Mouse (Mus musculus) fibroblast of lung, adult 2 months (primary cell): ENCODE data around the gene Serinc2.

Experiments used
- DNase-seq: peaks from one replicate; pipeline ENCODE4 v3.0.0-alpha.2; 2011; ENCODE audit warnings: low read depth

Gene Serinc2

GRCm38 (mm10) chr4:130279105-130279504 lies at the start of gene Serinc2:
Gene Serinc2 (minus strand): TSS chr4:130279205.
- DNase-seq, result no peak

DNA sequence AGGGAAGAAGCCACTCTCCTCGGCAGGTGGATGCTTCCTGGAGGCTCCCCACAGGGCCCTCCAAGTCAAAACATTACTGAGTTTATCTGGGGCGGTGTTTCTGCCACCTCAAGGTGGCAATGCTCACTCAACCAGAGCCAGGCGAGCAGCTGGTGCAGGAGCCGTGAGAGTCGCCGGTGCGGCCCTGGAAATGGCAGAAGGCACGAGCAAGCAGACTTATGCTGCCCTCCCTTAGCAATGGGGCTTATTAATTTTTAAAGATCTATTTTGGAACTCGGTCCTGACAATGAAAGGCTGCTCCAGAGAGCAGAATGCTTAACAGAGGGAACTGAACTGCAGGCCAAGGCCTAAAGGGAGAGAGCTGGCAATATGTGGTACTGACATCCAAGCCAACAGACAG lies 48.4 kb upstream of the Serinc2 start:
- DNase-seq, result no peak

GRCm38 (mm10) chr4:130325446-130325845 lies 46.4 kb upstream of the Serinc2 start:
- DNase-seq, result no peak

GRCm38 (mm10) chr4:130323607-130324006 lies 44.6 kb upstream of the Serinc2 start:
- DNase-seq, result no peak

DNA sequence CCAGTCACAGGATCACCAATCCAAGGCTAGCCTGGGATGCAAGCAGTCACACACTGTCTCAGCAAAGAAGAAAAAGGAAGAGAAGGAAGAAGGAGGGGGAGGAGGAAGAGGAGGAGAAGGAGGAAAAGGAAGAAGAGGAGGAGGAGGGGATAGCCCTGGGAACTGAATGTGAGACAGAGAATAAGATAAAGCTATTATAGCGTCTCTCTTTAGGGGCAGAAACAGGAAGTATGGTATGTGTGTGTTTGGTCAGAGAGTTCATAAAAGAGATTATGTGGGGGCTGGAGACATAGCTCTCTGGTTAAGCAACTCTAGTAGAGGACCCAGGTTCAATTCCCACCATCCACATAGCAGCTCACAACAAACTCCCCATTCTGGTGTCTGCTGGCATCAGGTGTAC lies 44.2 kb upstream of the Serinc2 start:
- no peak for DNase-seq

DNA sequence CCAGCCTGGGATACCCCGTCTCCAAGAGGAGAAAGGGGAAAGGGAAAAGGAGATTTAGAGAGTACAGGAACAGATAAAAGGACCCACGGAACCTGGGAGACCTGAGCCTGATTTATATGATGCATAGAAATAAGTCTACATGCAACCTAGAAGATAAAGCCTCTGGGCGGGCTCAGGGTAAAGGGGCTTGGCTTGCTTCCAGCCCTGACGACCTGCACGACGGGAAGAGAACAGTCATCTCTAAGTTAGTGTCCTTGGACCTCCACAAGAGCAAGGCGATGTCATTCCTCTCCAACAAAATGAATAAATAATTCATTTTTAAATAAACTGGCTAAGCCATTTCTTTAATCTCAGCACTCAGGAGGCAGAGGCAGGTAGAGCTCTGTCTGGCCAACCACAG lies 43.6 kb upstream of the Serinc2 start:
- no peak for DNase-seq

DNA sequence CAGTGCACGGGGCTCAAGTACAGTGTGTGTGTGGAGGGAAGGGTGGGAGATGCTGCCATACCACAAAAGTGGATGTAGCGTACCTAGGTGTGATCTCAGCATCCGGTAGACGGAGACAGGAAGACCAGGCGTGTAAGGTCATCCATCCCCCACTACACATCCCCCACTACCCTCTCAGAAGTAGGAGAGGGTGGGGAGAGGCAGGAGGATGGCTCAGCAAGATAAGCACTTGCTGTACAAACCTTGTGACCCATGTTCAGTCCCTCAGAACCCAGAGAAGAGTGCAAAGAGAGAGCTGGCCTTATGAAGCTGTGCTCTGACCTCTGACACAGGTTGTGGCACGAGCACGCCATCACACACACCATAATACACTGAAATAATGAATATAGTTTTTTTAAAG lies 42.6 kb upstream of the Serinc2 start:
- no peak for DNase-seq

GRCm38 (mm10) chr4:130319564-130319963 lies 40.6 kb upstream of the Serinc2 start:
- DNase-seq, result no peak

DNA sequence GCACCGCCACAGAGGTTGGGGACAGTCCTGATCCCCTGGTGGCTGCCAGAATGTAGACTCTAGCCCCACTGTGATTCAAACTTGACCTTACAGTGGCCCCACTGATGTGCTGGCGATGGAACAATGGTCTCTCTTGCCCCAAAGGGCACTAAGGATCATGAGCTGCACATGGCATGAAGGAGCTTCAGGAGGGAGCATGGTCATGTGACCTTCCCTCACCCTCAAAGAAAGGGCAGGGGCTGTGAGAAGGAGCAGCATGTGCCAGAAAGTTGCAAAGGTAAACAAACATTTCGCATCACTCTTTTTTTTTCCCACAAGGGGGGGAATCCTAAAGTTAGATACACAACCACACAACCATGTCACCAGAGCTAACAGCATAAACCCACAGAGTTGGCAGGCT lies 39.1 kb upstream of the Serinc2 start:
- DNase-seq, result no peak

GRCm38 (mm10) chr4:130316691-130317090 lies 37.7 kb upstream of the Serinc2 start:
- DNase-seq, result no peak

DNA sequence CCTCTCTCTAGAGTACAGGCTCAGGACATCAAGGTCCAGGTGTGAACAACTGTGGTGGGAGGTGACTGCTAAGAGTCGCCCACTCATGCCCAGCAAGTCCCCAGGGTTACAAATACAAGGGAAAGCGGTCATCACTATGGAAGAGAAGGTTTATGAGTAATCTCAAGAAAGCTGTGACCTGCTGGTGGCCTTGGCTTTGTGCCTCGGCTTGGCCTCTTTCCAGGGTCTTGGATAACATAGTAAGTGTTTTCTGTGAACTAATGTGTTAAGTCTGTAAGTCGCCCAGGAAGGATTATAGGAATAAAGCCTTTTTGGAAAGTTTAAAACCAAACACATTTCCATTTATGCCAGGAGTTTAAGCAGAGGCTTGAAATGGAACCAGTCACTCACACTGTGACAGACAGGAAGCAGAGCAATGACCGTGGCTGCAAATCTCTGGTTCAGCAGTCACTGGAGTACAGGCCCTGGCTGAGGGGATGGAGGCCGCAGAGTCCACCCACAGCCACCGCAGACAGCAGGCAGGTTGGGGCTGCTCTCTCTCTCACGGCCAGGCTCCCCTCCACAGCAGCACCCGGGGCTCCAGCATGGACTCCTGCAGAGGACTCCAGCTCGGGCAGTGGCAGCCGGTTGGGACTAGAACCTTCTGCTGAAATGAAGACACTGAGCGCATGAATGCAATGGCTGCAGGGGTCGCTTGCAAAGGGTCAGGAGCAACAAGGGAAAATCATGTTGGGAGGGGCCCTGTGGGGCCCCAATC lies 36.9 kb upstream of the Serinc2 start:
- no peak for DNase-seq

- DNase-seq, result no peak
Measured at GRCm38 (mm10) chr4:130313552-130313951, 34.5 kb upstream of the Serinc2 start.

DNA sequence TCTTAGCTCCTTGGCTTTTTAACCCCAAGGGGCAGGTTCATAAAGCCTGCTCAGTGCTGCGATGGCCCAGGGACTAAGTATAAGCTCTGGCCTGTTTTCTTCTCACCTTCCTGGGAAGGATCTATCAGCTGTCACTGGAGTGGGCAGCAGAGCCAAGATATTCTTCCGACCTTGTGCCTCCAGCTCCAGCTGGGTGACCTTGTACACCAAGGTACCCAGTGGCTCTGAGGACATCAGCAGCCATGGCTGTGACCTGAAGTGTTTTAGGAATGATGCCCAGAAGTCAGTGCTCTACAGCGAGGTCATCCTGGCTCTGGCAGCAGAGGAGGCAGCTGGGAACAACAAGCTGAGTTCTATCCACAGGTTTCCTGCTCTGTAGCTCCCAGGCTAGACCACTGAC lies 33.5 kb upstream of the Serinc2 start:
- no peak for DNase-seq

GRCm38 (mm10) chr4:130309254-130309653 lies 30.2 kb upstream of the Serinc2 start:
- no peak for DNase-seq

GRCm38 (mm10) chr4:130308231-130309081 lies 29.5 kb upstream of the Serinc2 start, which contains the start of the genes Fabp3 and Gm10570:
Gene Fabp3 (plus strand): TSS chr4:130308595.
Gene Gm10570 (minus strand): TSS chr4:130308674.
- DNase-seq, result no peak

DNA sequence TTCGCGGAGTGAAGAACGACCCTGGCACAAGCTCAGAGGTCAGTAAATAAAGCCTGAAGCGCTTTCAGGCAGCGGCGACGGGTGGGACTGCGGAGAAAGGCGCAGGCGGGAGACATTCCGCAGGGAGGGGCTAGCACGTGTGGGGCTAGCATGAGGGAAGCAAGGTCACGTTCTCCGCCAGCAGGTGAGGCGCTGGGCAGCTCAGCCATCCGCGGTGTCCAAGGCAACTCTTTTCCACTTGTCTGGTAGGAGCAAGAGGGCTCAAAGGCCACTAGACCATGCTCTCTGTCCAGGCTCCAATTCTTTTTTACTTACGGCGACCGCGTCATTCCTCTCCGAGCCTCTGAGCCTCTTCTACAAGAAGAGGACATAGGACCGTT lies 28.8 kb upstream of the Serinc2 start:
- DNase-seq, result no peak

DNA sequence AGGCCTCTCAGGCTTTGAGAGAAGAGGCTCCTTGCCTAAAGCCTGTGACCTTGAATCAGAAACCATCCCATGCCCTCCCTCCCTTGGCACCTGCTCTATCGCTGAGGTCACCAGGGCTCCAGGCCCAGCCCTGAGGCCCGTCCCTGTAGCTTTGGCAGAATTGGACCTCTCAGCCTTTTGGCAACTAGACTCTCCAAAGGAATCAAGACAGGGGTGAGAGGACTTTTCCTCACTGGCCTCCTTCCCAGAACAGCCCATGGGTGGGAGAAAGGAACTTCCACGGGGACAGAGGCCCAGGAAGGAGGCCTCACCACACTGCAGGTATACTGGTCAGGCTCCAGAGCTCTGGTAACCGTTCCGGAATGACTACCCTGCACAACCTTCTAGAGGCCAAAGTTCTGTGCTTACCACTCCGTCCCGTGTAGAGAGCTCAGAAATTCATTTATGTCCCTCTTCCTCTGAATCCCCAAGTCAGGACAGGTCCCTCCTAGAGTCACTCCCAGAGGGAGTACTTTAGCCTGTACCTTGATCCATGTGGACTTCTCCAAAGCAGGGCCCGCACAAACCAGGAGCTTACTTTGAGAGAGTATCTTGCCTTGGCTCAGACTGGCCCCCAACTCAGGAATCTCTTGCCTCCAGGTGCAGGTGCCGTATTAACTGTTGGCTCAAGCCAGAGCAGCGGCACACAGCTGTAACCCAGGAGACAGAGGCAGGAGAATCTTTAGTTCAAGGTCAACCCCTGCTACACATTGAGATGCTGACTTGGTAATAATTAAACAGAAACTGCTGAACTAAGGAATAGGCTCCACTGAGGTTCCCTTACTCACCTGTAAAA lies 28.0 kb upstream of the Serinc2 start:
- DNase-seq, result no peak

- DNase-seq, result no peak
Measured at GRCm38 (mm10) chr4:130304746-130305145, 25.7 kb upstream of the Serinc2 start.

DNA sequence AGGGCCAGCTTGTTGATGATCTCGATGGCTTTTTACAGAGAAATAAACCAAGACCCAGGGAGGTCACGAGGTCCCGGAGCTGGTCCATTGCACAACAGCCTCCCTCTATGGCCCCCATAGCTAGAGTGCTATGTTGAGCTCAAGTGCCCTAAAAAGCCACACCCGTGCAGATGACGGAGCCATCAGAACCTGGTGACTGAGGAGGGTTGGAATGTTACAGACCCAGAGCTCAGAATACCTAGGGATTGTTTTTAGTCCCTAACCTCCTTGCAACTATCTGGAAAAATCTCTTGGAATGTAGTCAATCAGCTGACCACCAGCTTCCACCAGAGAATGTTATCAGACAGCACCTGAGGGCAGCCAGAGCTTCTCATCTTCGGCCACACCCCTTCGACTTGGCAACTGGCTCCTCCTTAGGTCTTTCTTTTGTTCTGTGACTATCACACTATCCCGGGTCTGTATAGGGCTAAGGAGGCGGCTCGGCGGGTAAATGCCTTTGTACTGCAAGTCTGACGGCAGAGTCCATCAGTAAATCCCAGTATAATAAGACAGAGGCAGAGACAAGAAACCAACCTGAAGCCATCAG lies 23.4 kb upstream of the Serinc2 start:
- DNase-seq, result no peak

DNA sequence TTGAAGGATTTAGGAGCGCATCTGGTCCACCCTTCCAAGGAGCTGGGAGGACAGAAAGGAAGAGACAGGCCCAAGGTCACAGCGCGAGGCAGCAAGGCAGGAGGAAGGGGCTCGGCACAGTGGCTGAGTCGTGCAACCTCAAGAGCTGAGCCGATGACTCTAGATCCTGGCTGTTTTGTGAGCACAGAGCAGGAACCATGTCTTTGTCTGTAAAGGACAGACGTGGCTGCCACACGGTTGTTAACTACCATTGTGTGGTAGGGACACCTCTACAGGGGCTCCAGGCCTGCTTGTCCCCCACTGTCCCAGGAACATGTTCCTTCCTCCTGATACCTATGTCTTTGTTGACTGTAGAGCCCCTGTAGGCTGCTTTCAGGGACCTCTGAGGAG lies 20.6 kb upstream of the Serinc2 start:
- no peak for DNase-seq

GRCm38 (mm10) chr4:130298877-130299628 lies 20.0 kb upstream of the Serinc2 start:
- DNase-seq, result no peak
